Mouse (Mus musculus): ENCODE data around the gene Pex5l. TPM values are rescaled to one million over a fixed set of nuclear protein-coding genes. Genes with fewer than 3 reads are reported as not detected.

The Pex5l gene
- total and polyA plus RNA-seq, 2 experiments from 2014 or later: 4.3 to 30.5 TPM

DNA sequence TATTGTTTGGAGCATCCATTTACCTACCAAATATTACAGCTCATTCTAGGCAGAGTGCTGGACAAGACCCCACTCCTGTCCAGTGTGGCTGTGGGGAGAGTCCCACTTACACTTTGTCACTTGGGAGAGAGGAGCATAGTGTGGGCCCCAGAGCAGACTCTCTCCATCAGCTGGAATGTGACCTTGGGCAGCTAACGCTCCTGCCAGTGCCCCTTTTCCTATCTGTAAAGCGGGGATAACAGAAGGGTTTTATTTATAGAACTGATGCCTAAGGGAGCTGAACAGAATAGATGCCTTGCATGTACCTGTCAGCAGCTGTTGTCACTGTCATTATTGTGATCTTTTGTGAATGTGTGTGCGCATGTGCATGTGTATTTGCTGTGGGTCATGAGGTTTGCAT, 234.6 kb downstream of the Pex5l start:
- DNase-seq (ENCODE audit: low spot score): no peak
- Histone ChIP-seq H3K9ac (replicated peaks; ENCODE audit: low read length, poor library complexity, severe bottlenecking) (no peak overlapping the region), H3K9me3 (ENCODE audit: low read length) (no peaks in the 10 kb centered on the region), H3K4me2 (ENCODE audit: low read depth, low read length, poor library complexity, severe bottlenecking) (no peak overlapping the region), H3K4me3 (ENCODE audit: low read depth, low read length) (no peak overlapping the region), H3K4me1 (ENCODE audit: insufficient read depth, low read length) (no peaks in the 10 kb centered on the region), H3K27me3 (ENCODE audit: insufficient read depth, low read length) (no peaks in the 10 kb centered on the region), H3K36me3 (ENCODE audit: insufficient read depth, low read length) (0 out of 2 replicates have a peak, but pooled peaks cover 4% of the 10 kb centered on the region), H3K27ac (ENCODE audit: low read depth, low read length) (no peak overlapping the region)
- ATAC-seq (ENCODE audit: low FRiP score): no peak
- 91% methylated on average over 3 of the region's 3 CpGs for WGBS
- no peak for TF ChIP-seq CTCF (IDR thresholded peaks at IDR 0.05)

DNA sequence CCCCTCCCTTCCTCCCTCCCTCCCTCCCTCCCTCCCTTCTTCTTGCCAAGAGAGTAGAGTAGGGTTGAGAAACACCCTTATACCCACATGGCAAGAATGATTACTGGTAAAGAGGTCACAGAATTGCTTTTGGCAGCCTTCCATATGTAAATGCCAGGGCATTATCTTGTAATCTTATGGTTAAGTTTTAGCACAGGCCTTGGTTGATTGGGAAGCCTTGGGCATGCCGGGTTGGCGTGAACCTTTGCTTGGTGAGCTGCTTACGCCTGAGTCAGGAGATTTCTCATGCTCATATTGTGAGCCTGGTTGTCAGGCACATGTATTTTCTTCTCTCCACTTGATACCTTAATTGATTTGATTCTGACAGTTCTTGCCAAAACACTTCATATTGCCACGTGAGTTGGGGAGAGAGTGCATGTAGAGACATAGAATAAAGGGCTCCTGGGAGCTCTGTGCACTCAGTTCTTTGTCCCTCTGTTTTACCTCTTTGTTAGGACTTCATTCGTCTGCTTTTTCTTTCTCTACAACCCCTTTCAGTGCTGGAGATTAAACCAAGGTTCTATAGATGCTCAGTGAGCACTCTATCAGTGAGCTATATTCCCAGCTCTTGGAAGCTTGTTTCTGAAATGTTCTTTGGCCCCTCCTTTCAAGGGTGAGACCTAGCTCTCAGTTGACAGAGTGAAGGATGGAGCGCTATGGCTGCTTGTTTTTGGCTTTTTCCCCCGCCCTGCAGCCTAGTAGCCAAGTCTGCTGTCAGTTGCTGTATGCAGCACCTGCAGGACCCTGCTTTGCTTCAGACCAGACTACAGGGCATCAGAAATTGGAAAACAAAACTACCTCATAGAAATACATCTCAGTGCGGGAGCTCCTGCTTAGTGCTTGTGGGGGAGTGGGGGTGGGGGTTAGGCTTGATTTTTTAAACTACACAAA, 236.9 kb downstream of the Pex5l start:
- DNase-seq (ENCODE audit: low spot score): no peak
- H3K36me3 ChIP-seq (ENCODE audit: insufficient read depth, low read length): peaks cover under 1% of the 10 kb centered on the region; the same call in 1 of the 2 replicates
- ATAC-seq (ENCODE audit: low FRiP score): no peak
- H3K9me3 ChIP-seq (ENCODE audit: low read length): no peaks in the 10 kb centered on the region
- no peak for TF ChIP-seq CTCF (IDR thresholded peaks at IDR 0.05)
- no peaks in the 10 kb centered on the region for H3K4me1 ChIP-seq (ENCODE audit: insufficient read depth, low read length)
- H3K9ac ChIP-seq (replicated peaks; ENCODE audit: low read length, poor library complexity, severe bottlenecking): no peak overlapping the region
- WGBS: 53% methylated on average over 8 of the region's 8 CpGs
- H3K4me3 ChIP-seq (ENCODE audit: low read depth, low read length): no peak overlapping the region
- H3K27me3 ChIP-seq (ENCODE audit: insufficient read depth, low read length): no peaks in the 10 kb centered on the region
- H3K4me2 ChIP-seq (ENCODE audit: low read depth, low read length, poor library complexity, severe bottlenecking): no peak overlapping the region
- no peak overlapping the region for H3K27ac ChIP-seq (ENCODE audit: low read depth, low read length)

DNA sequence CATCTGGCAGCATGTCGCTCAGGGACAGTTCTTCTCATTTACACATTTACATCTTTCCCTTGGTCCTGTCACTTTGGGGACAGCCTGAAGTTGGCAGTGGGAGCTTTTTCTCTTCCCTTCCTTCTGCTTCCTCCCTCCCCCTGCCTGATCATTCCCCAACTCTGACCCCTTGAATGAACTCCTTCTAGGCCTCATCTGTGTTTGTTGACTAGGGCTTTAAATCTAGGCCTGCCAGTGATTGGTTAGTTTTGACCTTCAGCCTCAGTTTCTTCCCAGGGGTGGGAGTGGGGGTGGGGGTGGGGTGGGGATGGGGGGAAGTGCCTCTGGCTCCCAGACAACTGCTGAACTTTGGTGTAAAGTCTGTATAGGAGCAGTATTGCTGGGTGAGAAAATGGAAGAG, 238.4 kb downstream of the Pex5l start:
- 57% methylated on average over 1 of the region's 1 CpGs for WGBS
- TF ChIP-seq CTCF (IDR thresholded peaks at IDR 0.05): no peak

DNA sequence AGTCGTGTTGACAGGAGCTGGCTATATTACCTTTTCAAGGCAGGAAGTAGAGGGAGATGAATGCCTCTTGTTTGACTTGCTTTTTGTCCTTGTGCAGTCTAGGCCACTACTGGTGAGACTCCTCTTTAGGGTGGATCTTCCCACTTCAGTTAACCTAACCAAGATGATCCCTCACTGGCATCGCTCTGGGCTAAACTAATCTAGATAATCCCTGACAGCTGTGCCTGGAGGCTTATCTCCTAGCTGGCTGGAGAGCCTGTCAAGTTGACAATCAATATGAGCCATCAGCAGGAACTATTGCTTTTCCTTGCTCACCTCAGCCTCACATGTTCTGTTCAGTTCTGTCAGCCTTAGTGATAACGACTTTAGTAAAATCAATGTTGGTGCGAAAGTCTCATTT, 239.6 kb downstream of the Pex5l start:
- H3K27ac ChIP-seq (ENCODE audit: low read depth, low read length): no peak overlapping the region
- no peak overlapping the region for H3K9ac ChIP-seq (replicated peaks; ENCODE audit: low read length, poor library complexity, severe bottlenecking)
- H3K9me3 ChIP-seq (ENCODE audit: low read length): no peaks in the 10 kb centered on the region
- H3K36me3 ChIP-seq (ENCODE audit: insufficient read depth, low read length): peaks cover 5% of the 10 kb centered on the region
- 41% methylated on average over 4 of the region's 4 CpGs for WGBS
- H3K4me1 ChIP-seq (ENCODE audit: insufficient read depth, low read length): no peaks in the 10 kb centered on the region
- no peaks in the 10 kb centered on the region for H3K27me3 ChIP-seq (ENCODE audit: insufficient read depth, low read length)
- no peak overlapping the region for H3K4me2 ChIP-seq (ENCODE audit: low read depth, low read length, poor library complexity, severe bottlenecking)
- DNase-seq (ENCODE audit: low spot score): no peak
- no peak overlapping the region for H3K4me3 ChIP-seq (ENCODE audit: low read depth, low read length)
- no peak for TF ChIP-seq CTCF (IDR thresholded peaks at IDR 0.05)
- no peak for ATAC-seq (ENCODE audit: low FRiP score)

More for the DNA sequence above, 238.4 kb downstream of the Pex5l start:
- DNase-seq (ENCODE audit: low spot score): no peak
- Histone ChIP-seq H3K4me1 (ENCODE audit: insufficient read depth, low read length) (no peaks in the 10 kb centered on the region), H3K27ac (ENCODE audit: low read depth, low read length) (no peak overlapping the region), H3K36me3 (ENCODE audit: insufficient read depth, low read length) (peaks cover 5% of the 10 kb centered on the region), H3K9me3 (ENCODE audit: low read length) (no peaks in the 10 kb centered on the region), H3K9ac (replicated peaks; ENCODE audit: low read length, poor library complexity, severe bottlenecking) (no peak overlapping the region), H3K4me3 (ENCODE audit: low read depth, low read length) (no peak overlapping the region), H3K4me2 (ENCODE audit: low read depth, low read length, poor library complexity, severe bottlenecking) (no peak overlapping the region), H3K27me3 (ENCODE audit: insufficient read depth, low read length) (no peaks in the 10 kb centered on the region)
- ATAC-seq (ENCODE audit: low FRiP score): no peak
